Mouse (Mus musculus) CH12.LX (cell line): ENCODE data around the gene 4921507P07Rik. TPM values are rescaled to one million over a fixed set of nuclear protein-coding genes. Genes with fewer than 3 reads are reported as not detected.

Source experiments
- DNase-seq: peaks from one replicate; pipeline ENCODE4 v3.0.0-alpha.2; 2013; ENCODE audit errors: extremely low read depth
- H3K27ac ChIP-seq: 2 replicates; pipeline ENCODE4 v1.5.1; 2012; ENCODE audit warnings: low read depth, mild to moderate bottlenecking, control low read depth, moderate library complexity; ENCODE audit not compliant: insufficient read depth
- H3K27me3 ChIP-seq: replicated peaks from 2 replicates; pipeline ENCODE3; 2012; ENCODE audit warnings: inconsistent platforms
- H3K36me3 ChIP-seq, 2 experiments: replicated peaks in 1 of 2; 2 replicates each; pipeline versions ENCODE3 to v1.6.1; 2012; ENCODE audit warnings: inconsistent platforms in 1 of 2, low read length in 1 of 2, mild to moderate bottlenecking in 1 of 2, mixed read lengths in 1 of 2, moderate library complexity in 1 of 2; ENCODE audit not compliant: control insufficient read depth in 1 of 2, insufficient read depth in 1 of 2
- H3K4me1 ChIP-seq, 2 experiments: 2 replicates each; pipeline ENCODE4 v1.6.1; 2012; ENCODE audit warnings: inconsistent platforms in 1 of 2, moderate library complexity in 1 of 2; ENCODE audit not compliant: insufficient read depth in 2 of 2, control insufficient read depth in 1 of 2
- H3K4me2 ChIP-seq: 2 replicates; pipeline ENCODE4 v1.6.1; 2012; ENCODE audit warnings: low read depth, mild to moderate bottlenecking, control low read depth; ENCODE audit not compliant: poor library complexity, insufficient read depth, severe bottlenecking
- H3K4me3 ChIP-seq, 3 experiments: fragments of 150-350 bp in 1 of 3; sonication (generic) in 1 of 3; replicated peaks in 1 of 3; 2 replicates each; pipeline versions ENCODE3 to v1.5.1; 2011 to 2012; ENCODE audit warnings: low read depth in 2 of 3, low read length in 2 of 3, mild to moderate bottlenecking in 2 of 3, moderate library complexity in 2 of 3, control low read depth in 1 of 3, improper control_type of control experiment in 1 of 3, inconsistent platforms in 1 of 3, mixed read lengths in 1 of 3; ENCODE audit not compliant: poor library complexity in 1 of 3
- H3K79me2 ChIP-seq: replicated peaks from 2 replicates; pipeline ENCODE4 v1.6.1; 2012; ENCODE audit warnings: mild to moderate bottlenecking, moderate library complexity; ENCODE audit not compliant: control insufficient read depth, poor library complexity, insufficient read depth, severe bottlenecking; ENCODE audit errors: extremely low read depth
- H3K9ac ChIP-seq: 2 replicates; pipeline ENCODE4 v1.6.1; 2012; ENCODE audit warnings: low read depth, mild to moderate bottlenecking, control low read depth, moderate library complexity; ENCODE audit not compliant: insufficient read depth
- H3K9me3 ChIP-seq: replicated peaks from 2 replicates; pipeline ENCODE3; 2012; ENCODE audit warnings: low read length, inconsistent platforms, mixed read lengths
- CTCF ChIP-seq, 2 experiments: IDR thresholded peaks in 1 of 2; conservative IDR thresholded peaks in 1 of 2; 2 replicates each; pipeline ENCODE4 v1.5.1; 2011 to 2012; ENCODE audit warnings: low read depth in 2 of 2, low read length in 2 of 2, improper control_type of control experiment in 1 of 2, inconsistent platforms in 1 of 2, mild to moderate bottlenecking in 1 of 2, moderate library complexity in 1 of 2
- ELF1 ChIP-seq: IDR thresholded peaks from 2 replicates; pipeline ENCODE4 v1.6.1; 2014; ENCODE audit warnings: low read depth, mild to moderate bottlenecking, inconsistent platforms, low read length, improper control_type of control experiment
- EP300 ChIP-seq: IDR thresholded peaks from 2 replicates; pipeline ENCODE4 v1.6.1; 2011; ENCODE audit warnings: low read length, improper control_type of control experiment
- GABPA ChIP-seq: IDR thresholded peaks from 2 replicates; pipeline ENCODE4 v1.6.1; 2012; ENCODE audit warnings: low read depth, low read length, improper control_type of control experiment, inconsistent platforms; ENCODE audit not compliant: insufficient replicate concordance
- IRF4 ChIP-seq: IDR thresholded peaks from 2 replicates; pipeline ENCODE4 v1.6.1; 2014; ENCODE audit warnings: low read depth, mild to moderate bottlenecking, inconsistent platforms, low read length, improper control_type of control experiment
- KAT2A ChIP-seq: IDR thresholded peaks from 2 replicates; pipeline ENCODE4 v1.6.1; 2012; ENCODE audit warnings: low read length, improper control_type of control experiment, inconsistent platforms; ENCODE audit not compliant: insufficient replicate concordance
- MAX ChIP-seq: IDR thresholded peaks from 2 replicates; pipeline ENCODE4 v1.6.1; 2011; ENCODE audit warnings: low read length, improper control_type of control experiment
- MAZ ChIP-seq: IDR thresholded peaks from 2 replicates; pipeline ENCODE4 v1.6.1; 2012; ENCODE audit warnings: low read depth, mild to moderate bottlenecking, inconsistent platforms, low read length, improper control_type of control experiment, moderate library complexity
- POLR2AphosphoS2 ChIP-seq: IDR thresholded peaks from 2 replicates; pipeline ENCODE4 v1.6.1; 2011; ENCODE audit warnings: low read depth, low read length, improper control_type of control experiment
- RCOR1 ChIP-seq: conservative IDR thresholded peaks from 2 replicates; pipeline ENCODE4 v1.6.1; 2012; ENCODE audit warnings: low read depth, mild to moderate bottlenecking, inconsistent platforms, low read length, improper control_type of control experiment
- UBTF ChIP-seq: IDR thresholded peaks from 2 replicates; pipeline ENCODE4 v1.6.1; 2012; ENCODE audit warnings: low read depth, mild to moderate bottlenecking, inconsistent platforms, low read length, improper control_type of control experiment, moderate library complexity
- USF1 ChIP-seq: IDR thresholded peaks from 2 replicates; pipeline ENCODE4 v1.6.1; 2014; ENCODE audit warnings: low read depth, mild to moderate bottlenecking, inconsistent platforms, low read length, improper control_type of control experiment
- USF2 ChIP-seq: conservative IDR thresholded peaks from 2 replicates; pipeline ENCODE4 v1.6.1; 2011; ENCODE audit warnings: low read depth, low read length, improper control_type of control experiment
- ZC3H11A ChIP-seq: IDR thresholded peaks from 2 replicates; pipeline ENCODE4 v1.6.1; 2012; ENCODE audit warnings: low read depth, mild to moderate bottlenecking, inconsistent platforms, low read length, improper control_type of control experiment
- ZKSCAN1 ChIP-seq: IDR thresholded peaks from 2 replicates; pipeline ENCODE4 v1.6.1; 2012; ENCODE audit warnings: low read depth, inconsistent platforms, low read length, improper control_type of control experiment, borderline replicate concordance
- ZMIZ1 ChIP-seq: IDR thresholded peaks from 2 replicates; pipeline ENCODE4 v1.6.1; 2012; ENCODE audit warnings: low read depth, mild to moderate bottlenecking, inconsistent platforms, low read length, improper control_type of control experiment
- dilution Hi-C: fragments of 300-500 bp; cut with MboI; formaldehyde crosslinking; loops from 2 replicates; pipeline ENCODE4 v1.14.3; 2020; ENCODE audit warnings: low sequenced_read_pairs; ENCODE audit not compliant: extremely low pct_unique_long_range_greater_than_20kb, extremely low pct_ligation_motif_present
- in situ Hi-C: fragments of 300-500 bp; cut with MboI; formaldehyde crosslinking; loops from 3 replicates; pipeline ENCODE4 v1.14.3; 2019; ENCODE audit warnings: low sequenced_read_pairs, low pct_ligation_motif_present, low pct_unique_long_range_greater_than_20kb, mixed read lengths
- polyA plus RNA-seq: library from polyadenylated mRNA; unstranded; fragments of >175 nt; gene quantifications from 2 replicates; pipeline ENCODE4 v1.2.1, GENCODE M21; 2012; ENCODE audit warnings: low read depth; ENCODE audit not compliant: insufficient read length
- total RNA-seq, 2 experiments: library from RNA; depleted of rRNA; stranded (reverse); fragments of 300-350 nt in 1 of 2; fragments of >200 nt in 1 of 2; gene quantifications; 2 replicates each; pipeline ENCODE4 v1.2.3; 2012 to 2014

4921507P07Rik gene
- total and polyA plus RNA-seq, 3 experiments = 0.13 TPM; not detected in 2

GRCm38 (mm10) chr6:50542535-50542934, 53.9 kb downstream of the 4921507P07Rik start:
- Histone ChIP-seq H3K27ac (no peak overlapping the region), H3K36me3 (no peaks in the 10 kb centered on the region), H3K79me2 (no peaks in the 10 kb centered on the region), H3K4me2 (no peak overlapping the region), H3K4me3 (no peak overlapping the region), H3K9ac (no peak overlapping the region), H3K4me1 (peaks cover 0 to 7% of the 10 kb centered on the region in 2 experiments; a peak in 2 of 4 replicates), H3K9me3 (peaks cover 8% of the 10 kb centered on the region), H3K27me3 (no peaks in the 10 kb centered on the region)
- in situ Hi-C loops = loop anchor here (25.0 kb wide), 2 partner anchors 430 to 1030 kb away; partner anchors contain the start of gene Mpp6
- dilution Hi-C loops = no loop called here
- TF ChIP-seq ELF1 = peak; percentile 51
- peak; percentile 50; the same call in 1 of the 2 replicates for TF ChIP-seq USF1
- TF ChIP-seq USF2 = peak; percentile 56
- no peak for TF ChIP-seq ZC3H11A
- 0 out of 2 replicates have a peak, but pooled peaks have one; percentile 36 for TF ChIP-seq MAX
- no peak for DNase-seq

- H3K9me3 ChIP-seq = peaks cover 8% of the 10 kb centered on the region
- no peak overlapping the region for H3K9ac ChIP-seq
- H3K4me3 ChIP-seq = no peak overlapping the region
- no peak for DNase-seq
- TF ChIP-seq GABPA (no peak), MAZ (no peak), USF2 (no peak), KAT2A (no peak), POLR2AphosphoS2 (no peak), IRF4 (no peak), MAX (no peak), RCOR1 (no peak), ZMIZ1 (no peak), EP300 (no peak), CTCF (conservative IDR thresholded peaks at IDR 0.05 in 1 of 2, IDR thresholded peaks at IDR 0.05 in 1 of 2; ENCODE audit: low read depth in 2 of 2, low read length in 2 of 2) (no peak), UBTF (no peak), ZC3H11A (no peak), ZKSCAN1 (no peak)
- H3K79me2 ChIP-seq = no peaks in the 10 kb centered on the region
- in situ Hi-C loops (loop anchor here (5.0 to 25.0 kb wide), 3 partner anchors 237 to 1027 kb away; partner anchors contain the start of gene Mpp6), dilution Hi-C loops (no loop called here)
- no peaks in the 10 kb centered on the region for H3K36me3 ChIP-seq
- peaks cover 3 to 7% of the 10 kb centered on the region in 2 experiments; a peak in 3 of 4 replicates for H3K4me1 ChIP-seq
- H3K27me3 ChIP-seq = no peaks in the 10 kb centered on the region
- no peak overlapping the region for H3K4me2 ChIP-seq
- no peak overlapping the region for H3K27ac ChIP-seq
Measured at GRCm38 (mm10) chr6:50539641-50540040, 56.8 kb downstream of the 4921507P07Rik start.
